Mouse (Mus musculus): ENCODE data around the gene Hes5. TPM values are rescaled to one million over a fixed set of nuclear protein-coding genes. Genes with fewer than 3 reads are reported as not detected.

Hes5 gene
- 0.08 and 0.31 TPM in 2 replicates for polyA plus RNA-seq (2012; rRNA removed)

GRCm38 (mm10) chr4:154960690-154961225, at the start of gene Hes5:
Gene Hes5, plus strand, starts transcription at chr4:154960923.

GRCm38 (mm10) chr4:154928395-154929087, 32.2 kb upstream of the Hes5 start, which contains the start of gene Tnfrsf14:
Gene Tnfrsf14, minus strand, starts transcription at chr4:154928563.

GRCm38 (mm10) chr4:154963901-154964580, 3.3 kb downstream of the Hes5 start, which contains the start of gene Pank4:
Gene Pank4, plus strand, starts transcription at chr4:154964123.

Other genes starting within 250 kb of the Hes5 start
- gene Ttc34, start 123.5 kb upstream of the Hes5 start, polyA plus RNA-seq (2012; rRNA removed), result not detected in 2 replicates
- gene Mmel1, start 91.3 kb upstream of the Hes5 start, polyA plus RNA-seq (2012; rRNA removed), result 0.90 and 1.1 TPM in 2 replicates
- 5.9 and 6.3 TPM in 2 replicates for gene Fam213b, start 61.8 kb upstream of the Hes5 start, polyA plus RNA-seq (2012; rRNA removed)
- gene Tnfrsf14, start 32.4 kb upstream of the Hes5 start, polyA plus RNA-seq (2012; rRNA removed), result 67.9 and 70.6 TPM in 2 replicates
- gene Pank4, start 3.2 kb downstream of the Hes5 start, polyA plus RNA-seq (2012; rRNA removed), result 22.7 and 25.5 TPM in 2 replicates
- gene Plch2, start 95.9 kb downstream of the Hes5 start, polyA plus RNA-seq (2012; rRNA removed), result 0.06 and 0.07 TPM in 2 replicates
- gene Pex10, start 106.1 kb downstream of the Hes5 start, polyA plus RNA-seq (2012; rRNA removed), result 8.0 and 8.6 TPM in 2 replicates
- gene Rer1, start 125.5 kb downstream of the Hes5 start, polyA plus RNA-seq (2012; rRNA removed), result 66.9 and 67.5 TPM in 2 replicates
- 2.4 and 2.6 TPM in 2 replicates for gene Morn1, start 125.7 kb downstream of the Hes5 start, polyA plus RNA-seq (2012; rRNA removed)